Mouse (Mus musculus) liver, adult (tissue): Measurements from ENCODE around the gene Unc13b.

Experiments
- GATA4 ChIP-seq: IDR thresholded peaks from 2 replicates; pipeline ENCODE4 v1.6.1; 2014; ENCODE audit warnings: mild to moderate bottlenecking, low read length; ENCODE audit not compliant: insufficient replicate concordance

The Unc13b gene

DNA sequence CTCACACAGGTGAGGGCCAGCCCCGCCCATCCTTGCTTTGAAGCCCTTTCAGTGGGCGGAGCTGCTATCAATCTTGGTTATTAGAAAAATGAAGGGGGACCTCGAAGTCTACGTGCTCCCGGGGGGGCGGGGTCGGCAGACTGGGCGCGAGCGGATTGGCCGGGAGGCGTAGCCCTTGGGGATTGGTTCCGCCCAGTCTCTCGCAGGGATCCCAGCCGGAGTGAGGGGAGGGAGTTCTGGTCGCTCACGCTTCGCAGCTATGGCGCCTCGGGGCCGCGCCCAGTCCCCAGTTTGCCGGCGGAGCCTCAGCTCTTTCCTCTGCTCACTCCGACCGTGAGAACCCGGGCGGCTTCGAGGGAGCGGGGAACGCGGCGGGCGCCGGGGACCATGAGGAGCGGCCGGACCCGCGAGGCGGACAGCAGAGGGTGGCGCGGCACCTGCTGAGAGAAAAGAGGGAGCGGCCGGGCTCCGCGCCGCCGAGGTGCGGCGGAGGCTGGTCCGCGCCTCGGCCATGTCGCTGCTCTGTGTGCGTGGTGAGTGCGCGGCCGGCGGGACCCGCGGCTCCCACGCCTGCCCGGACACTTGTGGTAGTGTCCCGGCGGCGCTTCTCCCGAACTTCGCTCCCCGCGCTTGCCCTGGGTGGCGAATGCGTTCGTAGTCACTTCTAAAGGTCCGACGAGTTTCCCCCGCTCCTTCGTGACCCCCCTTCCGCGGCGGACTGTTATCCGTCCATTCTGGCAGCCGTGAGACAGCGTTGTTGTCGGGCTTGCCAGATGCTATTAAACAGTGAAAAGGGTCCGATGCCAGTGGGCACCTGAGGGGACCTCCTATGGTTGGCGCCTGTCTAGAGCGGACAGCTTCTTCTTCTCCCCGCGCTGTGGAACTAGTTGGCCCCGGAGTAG is at the start of gene Unc13b:
TSS of gene Unc13b (plus strand) at position 201 of the 902 bp plus-strand sequence.
- TF ChIP-seq GATA4 = no peak

DNA sequence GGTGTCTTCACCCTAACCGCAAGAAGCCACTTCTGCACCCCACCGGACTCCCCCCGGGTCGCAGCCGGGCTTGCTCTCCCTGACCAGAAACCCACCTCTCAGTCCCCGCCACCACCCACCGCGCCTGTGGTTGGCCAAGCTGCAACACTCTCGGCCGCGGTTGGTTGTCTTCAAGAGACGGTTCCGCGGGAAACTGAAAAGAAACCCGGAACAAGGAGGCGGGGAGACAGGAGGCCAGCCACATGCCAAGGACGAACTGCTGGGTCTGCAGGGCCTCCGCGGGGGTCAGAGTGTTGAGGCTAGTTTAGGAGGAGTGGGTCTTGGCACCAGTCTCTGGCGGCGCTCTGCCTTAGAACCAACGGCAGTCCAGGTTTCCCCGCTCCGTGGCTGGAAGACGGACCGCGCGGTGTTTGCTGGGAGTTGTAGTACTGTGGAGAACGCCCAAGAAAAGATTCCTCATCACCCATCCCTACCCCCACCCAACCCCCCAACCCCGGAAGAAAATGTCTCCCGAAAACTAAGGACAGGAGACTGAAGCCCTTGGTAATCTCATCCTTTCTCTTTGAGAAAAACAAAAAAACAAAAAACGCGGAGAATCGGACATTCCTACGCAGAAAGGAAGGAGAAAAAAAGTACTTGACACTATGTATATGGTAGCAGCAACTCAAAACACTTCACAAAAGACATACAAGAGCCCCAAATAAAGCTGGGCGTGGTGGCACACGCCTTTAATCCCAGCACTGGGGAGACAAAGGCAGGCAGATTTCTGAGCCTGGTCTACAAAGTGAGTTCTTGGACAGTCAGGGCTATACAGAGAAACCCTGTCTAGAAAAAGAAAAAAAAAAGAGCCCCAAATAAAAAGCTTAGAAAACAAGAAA is 48.4 kb upstream of the Unc13b start, which contains the start of gene Fancg:
TSS of gene Fancg (minus strand) at position 346 of the 878 bp plus-strand sequence.
- TF ChIP-seq GATA4 = no peak

DNA sequence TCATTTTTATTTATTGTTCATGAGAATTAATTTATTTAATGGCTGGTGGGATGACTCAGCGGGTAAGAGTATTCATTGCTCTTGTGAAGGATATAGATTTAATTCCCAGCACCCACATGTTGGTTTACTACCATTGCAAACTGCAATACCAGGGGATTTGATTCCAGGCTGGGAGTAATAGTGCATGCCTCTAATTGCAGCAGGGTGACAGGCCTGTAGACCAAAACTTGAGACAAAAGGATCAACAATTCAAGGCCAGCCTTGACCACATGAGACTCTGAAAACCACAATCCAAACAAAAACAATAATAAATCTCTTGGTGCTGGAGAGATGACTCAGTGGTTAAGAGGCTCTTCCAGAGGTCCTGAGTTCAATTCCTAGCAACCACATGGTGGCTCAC is 46.7 kb upstream of the Unc13b start:
- no peak for TF ChIP-seq GATA4

DNA sequence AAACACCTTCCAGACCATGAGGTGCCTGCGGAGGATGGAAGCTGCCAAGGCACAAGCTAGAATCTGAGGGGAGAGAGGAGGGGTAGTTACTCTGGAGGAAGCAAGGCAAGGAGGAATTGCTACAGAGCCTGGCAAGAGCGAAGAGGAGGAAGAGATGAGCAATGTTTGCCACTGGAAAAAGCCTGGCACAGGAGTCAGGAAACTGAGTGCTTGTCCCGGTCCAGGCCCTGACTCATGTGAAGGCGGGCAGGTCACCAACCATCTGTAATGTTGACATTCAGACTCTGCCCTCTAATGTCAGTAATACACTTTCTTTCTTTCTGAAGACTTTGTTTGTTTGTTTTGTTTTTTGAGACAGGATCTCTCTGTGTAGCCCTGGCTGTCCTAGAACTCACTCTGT is 40.6 kb upstream of the Unc13b start:
- TF ChIP-seq GATA4 = no peak

DNA sequence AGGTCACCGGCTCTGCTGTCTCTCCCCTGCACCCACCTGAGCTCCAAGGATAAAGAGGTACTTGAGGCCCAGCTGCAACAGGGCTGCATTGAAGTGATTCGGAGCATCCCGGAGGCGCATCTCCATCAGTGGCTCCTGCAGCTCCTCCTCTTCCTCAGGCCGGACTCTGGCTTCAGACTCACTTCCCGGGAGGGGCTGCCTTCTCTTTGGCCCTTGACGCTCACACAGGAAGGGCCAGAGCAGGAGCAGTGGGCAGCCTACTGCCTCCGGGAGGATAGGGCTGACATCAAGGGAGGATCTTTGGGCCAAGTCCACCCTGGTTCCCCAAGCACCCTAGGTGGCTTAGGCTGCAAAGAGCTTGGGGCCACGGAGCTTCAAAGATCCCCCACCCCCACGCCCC is 39.6 kb upstream of the Unc13b start:
- TF ChIP-seq GATA4 = no peak

DNA sequence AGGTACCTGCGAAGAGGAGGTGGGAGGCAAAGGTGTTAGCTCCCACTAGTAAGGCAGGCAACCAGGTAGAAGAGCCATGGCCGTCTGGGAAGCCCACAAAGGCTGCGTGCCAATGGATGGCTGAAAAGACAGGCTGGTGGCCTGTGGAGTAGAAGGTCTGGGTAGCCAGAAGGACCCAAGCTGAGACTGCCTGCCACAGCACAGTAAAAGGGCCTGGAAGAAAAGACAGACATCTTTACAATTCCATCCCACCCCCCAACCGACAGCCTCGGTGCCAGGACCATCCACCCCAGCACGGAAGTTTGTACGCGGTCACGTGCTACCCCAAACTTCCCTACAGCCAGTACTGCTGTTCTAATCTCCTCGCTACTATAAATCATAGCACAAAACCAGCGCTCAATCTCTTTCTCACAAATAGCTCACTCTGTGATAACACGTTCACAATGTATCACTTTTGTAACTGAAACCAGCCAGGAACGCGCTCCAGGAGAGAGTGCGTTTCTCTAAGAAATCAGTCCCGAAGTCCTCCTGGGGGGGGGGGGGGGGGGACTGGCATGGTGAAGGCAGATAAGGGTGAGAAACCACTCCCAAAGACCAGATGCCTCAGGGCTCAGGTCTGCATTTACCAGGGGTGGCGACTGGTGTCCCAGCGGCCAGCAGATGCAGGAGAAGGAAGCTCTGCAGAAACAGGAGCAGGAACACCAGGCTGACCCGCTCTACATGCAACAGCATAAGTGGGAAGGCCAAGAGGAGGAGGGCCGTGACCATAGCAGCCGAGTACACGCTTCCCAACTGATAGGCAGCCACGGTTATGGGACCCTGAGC is 38.9 kb upstream of the Unc13b start:
- TF ChIP-seq GATA4 = no peak

DNA sequence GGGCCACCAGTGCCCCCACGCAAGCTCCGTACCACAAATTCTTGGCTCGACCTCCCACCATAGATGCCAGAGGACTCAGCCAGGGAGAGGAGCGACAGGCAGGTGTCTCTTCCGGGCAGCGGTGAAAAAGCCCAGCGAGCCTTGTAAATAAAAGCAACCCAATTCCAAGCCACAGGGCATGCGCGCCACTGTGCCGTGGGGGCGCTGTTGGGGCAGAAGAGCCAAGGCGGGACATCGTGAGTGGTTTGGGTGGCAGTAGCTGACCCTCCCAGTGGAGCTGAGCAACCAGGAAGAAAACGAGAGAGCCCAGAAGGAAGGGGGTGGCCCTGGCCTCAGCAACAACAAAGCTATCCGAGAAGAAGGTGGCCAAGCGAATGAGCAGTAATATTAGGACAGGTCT is 37.9 kb upstream of the Unc13b start:
- TF ChIP-seq GATA4 = no peak

DNA sequence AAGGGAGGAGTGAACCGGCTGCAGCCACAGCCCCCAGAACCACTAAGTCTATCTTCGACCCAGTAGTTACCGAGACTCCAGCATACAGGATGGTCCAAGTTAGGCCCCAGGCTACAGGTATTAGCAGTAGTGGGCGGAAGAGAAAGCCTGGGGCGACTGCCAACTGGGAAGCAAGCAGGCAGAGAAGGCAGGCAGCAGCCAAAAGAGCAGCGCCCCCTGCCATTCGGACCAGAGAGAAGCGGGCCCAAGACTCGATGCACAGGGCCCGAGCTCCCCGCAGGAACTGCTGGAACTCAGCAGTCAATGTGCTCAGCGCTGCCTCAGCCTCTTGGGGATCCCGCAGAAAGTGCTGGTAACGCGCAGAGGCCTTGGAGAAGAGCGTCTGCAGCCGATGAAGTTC is 37.4 kb upstream of the Unc13b start:
- TF ChIP-seq GATA4 = no peak

DNA sequence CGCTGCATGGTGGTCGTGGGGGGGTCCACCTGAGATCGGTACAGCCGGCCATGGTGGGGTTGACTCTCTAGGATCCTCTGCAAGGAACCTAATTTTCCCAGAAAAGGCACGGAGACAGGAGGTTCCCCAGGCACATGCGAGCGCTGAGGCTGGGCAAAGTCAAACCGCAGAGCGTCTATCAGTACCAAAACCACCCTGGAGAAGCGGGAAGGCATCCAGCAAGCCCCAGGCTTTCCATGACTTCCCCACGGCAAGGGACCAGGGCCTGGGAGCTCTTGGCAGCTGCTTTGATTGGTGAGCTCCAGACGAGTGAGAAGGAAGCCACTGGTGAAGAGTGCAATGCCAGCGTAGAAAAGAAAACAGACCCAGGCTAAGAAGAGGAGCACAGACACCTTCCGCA is 34.1 kb upstream of the Unc13b start:
- TF ChIP-seq GATA4 = no peak

DNA sequence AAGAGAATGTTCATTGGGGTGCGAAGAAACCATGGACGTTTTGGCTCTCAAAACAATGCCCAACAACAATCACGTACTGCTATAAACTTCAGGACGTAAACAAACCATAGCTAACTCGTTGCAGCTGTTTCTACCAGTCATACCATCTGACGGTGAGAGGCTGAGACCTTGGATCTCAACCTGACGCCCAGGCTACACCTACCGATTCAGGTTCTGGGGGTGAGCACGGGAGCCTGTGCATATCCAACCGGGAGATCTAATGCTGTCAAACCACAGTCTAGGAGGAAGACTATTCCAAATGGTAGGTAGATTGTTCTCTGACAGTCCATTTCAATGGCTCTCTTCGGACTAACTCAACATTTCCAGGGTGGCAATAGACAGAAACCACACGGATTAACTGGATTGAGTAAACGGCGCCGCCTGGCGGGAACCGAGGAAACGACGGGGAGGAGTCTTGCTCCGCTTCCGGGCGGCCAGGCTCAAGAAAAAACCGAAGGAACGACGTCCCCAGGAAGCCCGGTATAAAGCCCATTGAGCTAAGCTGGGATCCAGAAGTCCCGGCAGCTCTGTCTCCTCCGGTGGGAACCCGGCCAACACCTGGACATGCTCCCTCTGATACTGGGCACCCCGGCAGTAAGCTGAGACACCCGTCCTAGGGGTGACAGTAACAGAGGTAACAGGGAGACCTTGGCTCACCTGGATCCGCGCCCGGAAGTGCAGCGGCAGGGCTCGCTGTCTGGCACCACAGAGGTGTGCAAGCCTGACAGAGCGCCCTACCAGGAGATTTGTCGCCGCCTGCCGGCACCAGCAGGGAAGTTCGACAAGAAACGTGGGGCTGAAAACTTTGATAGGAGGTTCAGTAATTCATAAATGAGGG is 33.4 kb upstream of the Unc13b start, which contains the start of gene Pigo:
TSS of gene Pigo (minus strand) at position 736 of the 877 bp plus-strand sequence.
- peak; percentile 36; the same call in 1 of the 2 replicates for TF ChIP-seq GATA4

DNA sequence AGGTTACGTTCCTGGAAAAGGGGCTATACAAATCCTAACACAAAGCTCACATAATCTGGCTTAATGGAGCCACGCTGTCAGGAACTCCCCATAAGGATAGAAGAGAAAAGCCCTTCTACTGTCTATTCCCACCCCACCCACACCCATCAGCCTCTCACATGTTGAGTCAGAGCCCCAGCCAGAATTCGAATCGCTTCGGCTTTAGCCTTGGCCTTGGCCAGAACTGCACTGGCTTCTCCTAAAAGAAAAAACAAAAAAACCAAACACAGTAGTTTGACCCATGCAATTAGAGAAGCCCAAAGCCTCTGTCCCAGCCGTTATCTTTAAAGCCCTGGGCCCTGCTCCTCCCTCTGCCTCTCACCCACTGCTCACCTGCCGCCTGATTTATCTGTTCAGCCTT is 29.6 kb upstream of the Unc13b start:
- TF ChIP-seq GATA4 = no peak

DNA sequence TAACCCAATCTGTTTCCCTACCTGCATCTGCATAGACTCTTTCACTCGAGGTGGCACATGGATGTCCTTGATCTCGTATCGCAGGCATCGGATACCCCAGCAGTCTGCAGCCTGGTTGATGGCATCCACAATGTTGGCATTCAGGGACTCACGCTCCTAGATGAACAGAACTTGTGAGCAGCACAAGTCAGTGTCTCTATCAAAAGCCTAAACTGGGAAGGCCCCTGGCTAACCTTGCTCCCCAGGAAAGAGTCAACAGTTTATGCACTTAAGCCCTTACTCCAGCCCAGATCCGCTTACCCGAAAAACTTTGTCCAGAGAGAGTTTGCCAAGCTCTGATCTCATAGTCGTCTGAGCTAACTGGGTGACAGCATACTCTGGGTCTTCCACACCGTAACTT is 29.0 kb upstream of the Unc13b start:
- no peak for TF ChIP-seq GATA4

DNA sequence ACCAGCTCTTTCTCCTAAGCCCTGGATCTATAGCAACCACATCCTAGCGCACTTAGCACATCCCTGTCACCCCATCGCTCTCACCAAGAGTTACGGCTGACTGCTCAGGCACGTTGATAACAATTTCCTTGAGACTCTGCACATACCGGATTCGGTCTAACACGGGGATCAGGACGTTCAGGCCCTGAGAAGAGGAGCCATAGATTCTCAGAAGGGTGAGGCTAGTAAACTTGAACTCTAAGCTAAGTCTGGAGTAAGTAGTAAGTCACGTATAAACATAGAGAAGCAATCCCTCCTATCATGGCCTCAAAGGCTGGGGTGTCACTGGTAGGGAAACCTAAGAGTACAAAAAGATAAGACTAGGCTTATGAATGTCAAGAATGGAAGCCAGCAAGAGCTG is 28.4 kb upstream of the Unc13b start:
- no peak for TF ChIP-seq GATA4

DNA sequence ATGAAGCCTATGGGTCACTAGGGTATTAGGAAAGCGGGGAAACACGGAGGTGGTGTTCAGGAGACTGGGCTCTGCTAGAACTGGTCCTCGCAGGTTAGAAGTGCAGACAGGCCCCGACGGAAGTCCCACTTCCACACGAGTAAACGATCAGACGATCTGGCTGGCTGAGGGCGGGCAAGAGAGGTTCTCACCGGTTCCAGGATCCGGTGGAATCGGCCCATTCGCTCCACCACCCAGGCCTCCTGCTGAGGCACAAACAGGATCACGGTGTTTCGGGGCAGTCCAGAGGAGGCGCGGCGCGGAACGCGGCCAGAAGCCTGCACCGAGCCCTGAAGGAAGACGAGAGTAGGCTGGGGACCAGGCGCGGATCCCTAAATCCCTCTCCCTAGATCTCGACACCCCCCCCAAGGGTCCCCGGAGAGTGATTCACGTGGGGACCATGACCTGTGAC is 27.9 kb upstream of the Unc13b start:
- no peak for TF ChIP-seq GATA4
